Mouse (Mus musculus) lung, adult 2 months (tissue): ENCODE measurements at regions not wholly inside any gene's neighbourhood (a gene's known extent, or its start where the extent isn't known, plus 50 kb on each side); places are given as distances from the start of the nearest gene placed in this dataset.

ENCODE experiments used
- DNase-seq: peaks from one replicate; pipeline ENCODE4 v3.0.0; 2022
- H3K4me1 ChIP-seq: fragments of 200-500 bp; 2 replicates; pipeline ENCODE4 v1.6.1; 2011; ENCODE audit warnings: low read length; ENCODE audit not compliant: control insufficient read depth, insufficient read depth
- H3K4me3 ChIP-seq: fragments of 200-500 bp; replicated peaks from 2 replicates; pipeline ENCODE3; 2011; ENCODE audit warnings: low read depth, mild to moderate bottlenecking, control low read depth, low read length; ENCODE audit errors: extremely low read depth
- CTCF ChIP-seq: fragments of 200-500 bp; IDR thresholded peaks from 2 replicates; pipeline ENCODE4 v1.5.1; 2011; ENCODE audit warnings: mild to moderate bottlenecking, low read length, control low read depth; ENCODE audit not compliant: insufficient read depth
- POLR2A ChIP-seq: fragments of 200-500 bp; IDR thresholded peaks from 2 replicates; pipeline ENCODE4 v1.6.1; 2011; ENCODE audit warnings: low read depth, mild to moderate bottlenecking, control low read depth, low read length, borderline replicate concordance; ENCODE audit errors: extremely low read depth
- WGBS: fragments of 180-500 bp; shearing (Covaris S2); methylation state at CpG from one replicate; pipeline ENCODE4 v1.1.7; 2018; 5-methylcytosine and 5-hydroxymethylcytosine counted together

DNA sequence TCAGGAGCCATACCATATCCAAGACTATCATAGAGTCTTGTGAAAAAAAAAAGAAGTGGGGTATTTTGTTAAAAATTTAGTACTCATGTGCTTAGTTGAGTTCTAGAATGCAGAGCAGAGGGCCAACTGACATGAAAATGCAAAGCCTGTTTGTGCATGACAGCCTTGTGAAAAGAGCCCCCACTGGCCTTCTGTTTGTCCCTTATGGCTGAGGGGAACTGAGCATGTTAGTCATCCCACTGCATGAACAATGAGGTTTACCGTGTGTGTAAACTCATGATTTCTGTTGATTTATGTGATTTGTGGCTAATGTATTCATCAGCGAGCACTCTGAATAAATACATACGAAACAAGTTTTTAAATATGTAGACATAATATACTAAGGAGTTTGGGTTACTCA, 266.1 kb upstream of the Nox3 start:
- no peak for TF ChIP-seq CTCF
- TF ChIP-seq POLR2A, result no peak
- 81% methylated on average over 3 of the region's 3 CpGs for WGBS
- DNase-seq, result no peak
- Histone ChIP-seq H3K4me3 (no peak overlapping the region), H3K4me1 (no peaks in the 10 kb centered on the region)

GRCm38 (mm10) chr17:3946540-3946939, 250.5 kb upstream of the Nox3 start:
- TF ChIP-seq CTCF (no peak), POLR2A (no peak)
- 83% methylated on average over 3 of the region's 3 CpGs for whole genome bisulfite sequencing
- no peak for DNase-seq
- no peak overlapping the region for H3K4me3 ChIP-seq
- no peaks in the 10 kb centered on the region for H3K4me1 ChIP-seq

- 70% methylated on average over 4 of the region's 4 CpGs for WGBS
- no peak for DNase-seq
- TF ChIP-seq CTCF (no peak), POLR2A (no peak)
Measured at GRCm38 (mm10) chr17:3936361-3936760, 240.3 kb upstream of the Nox3 start.

DNA sequence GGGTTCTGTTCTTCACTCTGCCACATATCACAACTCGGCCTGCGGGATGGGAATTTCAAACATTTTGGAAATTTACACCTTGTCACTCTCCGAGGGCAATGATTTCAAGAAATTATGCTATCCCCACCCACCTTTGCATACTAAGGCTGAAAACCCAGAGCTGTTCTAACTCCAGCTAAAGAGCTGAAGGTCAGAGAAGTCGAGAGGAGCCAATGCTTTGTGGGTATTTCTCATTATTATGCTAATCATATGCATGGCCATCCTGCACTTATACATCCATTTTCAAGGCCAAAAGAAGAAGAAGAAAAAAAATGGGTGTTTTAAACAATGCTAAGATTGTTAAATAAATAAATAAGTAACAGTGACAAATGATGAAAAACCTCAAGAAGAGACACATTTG, 237.1 kb upstream of the Nox3 start:
- TF ChIP-seq CTCF (no peak), POLR2A (no peak)
- H3K4me1 ChIP-seq, result no peaks in the 10 kb centered on the region
- 66% methylated on average over 4 of the region's 4 CpGs for WGBS
- H3K4me3 ChIP-seq, result no peak overlapping the region
- DNase-seq, result no peak

More at GRCm38 (mm10) chr17:3936361-3936760, 240.3 kb upstream of the Nox3 start:
- Histone ChIP-seq H3K4me3 (no peak overlapping the region), H3K4me1 (no peaks in the 10 kb centered on the region)

DNA sequence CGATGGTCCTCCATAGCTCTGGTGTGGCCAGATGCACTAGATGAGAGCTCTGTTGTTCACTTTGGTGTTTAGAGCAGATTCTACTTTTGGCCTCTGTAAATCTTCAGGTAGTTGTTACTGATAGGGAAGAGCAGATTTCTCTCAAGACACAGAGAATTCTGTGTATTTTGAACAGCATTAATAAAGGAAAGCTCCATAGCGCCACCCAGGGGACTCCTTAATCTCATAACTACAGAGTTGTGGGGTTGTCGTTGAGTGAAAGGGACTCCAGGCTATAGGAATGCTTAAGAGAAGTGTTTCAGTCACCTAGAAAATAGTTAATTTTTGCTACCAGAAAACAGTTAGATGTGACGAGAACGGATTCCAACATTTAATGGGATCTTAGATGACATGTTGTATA, 236.0 kb upstream of the Nox3 start:
- no peaks in the 10 kb centered on the region for H3K4me1 ChIP-seq
- TF ChIP-seq POLR2A (no peak), CTCF (no peak)
- DNase-seq, result no peak
- no peak overlapping the region for H3K4me3 ChIP-seq
- WGBS, result 76% methylated on average over 5 of the region's 5 CpGs

DNA sequence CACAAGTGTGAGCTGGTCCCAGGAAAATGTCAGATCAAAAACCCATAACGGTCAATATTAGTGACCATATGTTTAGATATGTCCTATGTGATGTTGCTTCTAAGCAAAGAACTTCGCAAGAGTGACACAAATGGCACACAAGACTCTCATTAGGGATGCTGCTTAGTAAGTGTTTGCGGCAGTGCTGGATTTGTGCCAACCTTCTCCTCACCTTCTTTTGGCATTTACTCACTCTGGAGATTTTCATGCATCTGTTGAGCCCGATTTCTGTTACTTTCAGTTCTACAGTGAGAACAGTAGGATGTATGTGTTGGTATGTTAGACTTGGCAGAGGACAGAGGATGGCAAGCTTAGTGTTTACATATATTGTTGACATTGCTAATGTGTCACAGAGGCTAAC, 231.0 kb upstream of the Nox3 start:
- no peak for TF ChIP-seq CTCF
- no peak for TF ChIP-seq POLR2A
- DNase-seq, result no peak
- H3K4me1 ChIP-seq, result no peaks in the 10 kb centered on the region
- H3K4me3 ChIP-seq, result no peak overlapping the region
- 64% methylated on average over 4 of the region's 4 CpGs for WGBS

GRCm38 (mm10) chr17:3920282-3920681, 224.2 kb upstream of the Nox3 start:
- DNase-seq, result no peak
- TF ChIP-seq CTCF, result no peak
- no peak for TF ChIP-seq POLR2A
- no peaks in the 10 kb centered on the region for H3K4me1 ChIP-seq
- no peak overlapping the region for H3K4me3 ChIP-seq

DNA sequence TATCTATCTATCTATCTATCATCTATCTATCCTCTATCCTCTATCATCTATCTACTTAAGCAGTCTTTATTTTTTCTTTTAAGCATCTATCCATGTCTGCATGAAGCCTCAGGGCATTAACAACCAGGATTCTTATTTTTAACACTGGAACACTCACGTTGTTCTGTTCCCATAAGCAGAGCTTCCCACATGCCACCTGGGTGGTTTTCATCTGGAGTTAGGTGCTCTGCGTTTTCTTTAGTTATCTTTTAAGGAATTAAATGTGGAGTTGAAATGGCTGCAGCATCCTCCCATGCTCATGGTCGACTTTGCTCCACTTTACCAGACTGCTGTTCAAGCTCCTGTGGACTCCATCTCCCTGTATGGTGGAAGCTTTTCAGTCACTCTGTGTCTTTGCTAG, 196.8 kb upstream of the Nox3 start:
- no peak for DNase-seq
- H3K4me1 ChIP-seq, result no peaks in the 10 kb centered on the region
- WGBS, result 65% methylated on average over 3 of the region's 3 CpGs
- TF ChIP-seq POLR2A, result no peak
- TF ChIP-seq CTCF, result no peak
- H3K4me3 ChIP-seq, result no peak overlapping the region

DNA sequence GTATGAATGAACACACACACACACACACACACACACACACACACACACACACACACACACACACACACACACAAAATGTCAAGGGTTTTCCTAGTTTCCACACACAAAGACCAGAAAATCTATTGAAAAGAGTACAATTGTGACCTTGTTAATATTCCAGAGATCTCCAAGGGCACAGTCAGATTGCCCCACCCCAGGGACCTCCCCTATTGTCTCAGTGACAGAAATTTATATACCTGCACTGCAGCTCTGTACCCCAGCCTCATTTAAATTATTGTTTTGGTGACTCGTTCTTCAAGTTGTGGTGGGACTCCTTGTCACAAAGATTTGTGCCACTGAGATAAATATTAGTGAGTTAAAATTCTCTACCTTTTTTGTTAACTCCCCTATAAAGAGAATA, 187.1 kb upstream of the Nox3 start:
- no peak for DNase-seq
- Histone ChIP-seq H3K4me1 (no peaks in the 10 kb centered on the region), H3K4me3 (no peak overlapping the region)
- 84% methylated on average over 1 of the region's 1 CpGs for WGBS
- TF ChIP-seq CTCF, result no peak
- no peak for TF ChIP-seq POLR2A

GRCm38 (mm10) chr17:3879075-3879474, 183.0 kb upstream of the Nox3 start:
- 58% methylated on average over 3 of the region's 3 CpGs for WGBS
- no peak for TF ChIP-seq CTCF
- no peak for TF ChIP-seq POLR2A
- Histone ChIP-seq H3K4me3 (no peak overlapping the region), H3K4me1 (no peaks in the 10 kb centered on the region)
- no peak for DNase-seq

- DNase-seq, result no peak
- no peak for TF ChIP-seq CTCF
- Histone ChIP-seq H3K4me3 (no peak overlapping the region), H3K4me1 (no peaks in the 10 kb centered on the region)
- 72% methylated on average over 4 of the region's 4 CpGs for WGBS
Measured at GRCm38 (mm10) chr17:3869459-3870194, 173.6 kb upstream of the Nox3 start.
